Mouse (Mus musculus) retina, embryonic 14.5 days (tissue): ENCODE results near the gene Timp4.

ENCODE experiments used
- DNase-seq: peaks from one replicate; pipeline ENCODE4 v3.0.0-alpha.2; 2015; ENCODE audit warnings: low spot score

Gene Timp4

GRCm38 (mm10) chr6:115252099-115252873 lies at the start of gene Timp4:
Timp4 (minus strand) TSS chr6:115252205.
- no peak for DNase-seq

GRCm38 (mm10) chr6:115293877-115294276 lies 41.9 kb upstream of the Timp4 start:
- no peak for DNase-seq

- no peak for DNase-seq
Measured at GRCm38 (mm10) chr6:115292621-115293020, 40.6 kb upstream of the Timp4 start.

- DNase-seq = no peak
Measured at GRCm38 (mm10) chr6:115291823-115292222, 39.8 kb upstream of the Timp4 start.

GRCm38 (mm10) chr6:115291068-115291467 lies 39.1 kb upstream of the Timp4 start:
- DNase-seq = no peak

- no peak for DNase-seq
Measured at GRCm38 (mm10) chr6:115290561-115290960, 38.6 kb upstream of the Timp4 start.

- DNase-seq = no peak
Measured at GRCm38 (mm10) chr6:115288223-115288622, 36.2 kb upstream of the Timp4 start.

GRCm38 (mm10) chr6:115286441-115286840 lies 34.4 kb upstream of the Timp4 start:
- no peak for DNase-seq

- DNase-seq = no peak
Measured at GRCm38 (mm10) chr6:115284153-115284552, 32.1 kb upstream of the Timp4 start.

GRCm38 (mm10) chr6:115279639-115280038 lies 27.6 kb upstream of the Timp4 start:
- DNase-seq = no peak

- DNase-seq = no peak
Measured at GRCm38 (mm10) chr6:115278086-115278485, 26.1 kb upstream of the Timp4 start.

- no peak for DNase-seq
Measured at GRCm38 (mm10) chr6:115275116-115275815, 23.3 kb upstream of the Timp4 start.

- DNase-seq = no peak
Measured at GRCm38 (mm10) chr6:115274705-115275104, 22.7 kb upstream of the Timp4 start.

GRCm38 (mm10) chr6:115273346-115273745 lies 21.3 kb upstream of the Timp4 start:
- no peak for DNase-seq

- DNase-seq = peak; percentile 26
Measured at GRCm38 (mm10) chr6:115271866-115272271, 19.9 kb upstream of the Timp4 start.

- DNase-seq = no peak
Measured at GRCm38 (mm10) chr6:115271326-115271725, 19.3 kb upstream of the Timp4 start.

GRCm38 (mm10) chr6:115270085-115270484 lies 18.1 kb upstream of the Timp4 start:
- DNase-seq = no peak

GRCm38 (mm10) chr6:115269561-115269960 lies 17.6 kb upstream of the Timp4 start:
- DNase-seq = no peak

- DNase-seq = no peak
Measured at GRCm38 (mm10) chr6:115268551-115269385, 16.8 kb upstream of the Timp4 start.

- DNase-seq = peak; percentile 86
Measured at GRCm38 (mm10) chr6:115267916-115268315, 15.9 kb upstream of the Timp4 start.

- no peak for DNase-seq
Measured at GRCm38 (mm10) chr6:115266791-115267190, 14.8 kb upstream of the Timp4 start.

GRCm38 (mm10) chr6:115260507-115260906 lies 8.5 kb upstream of the Timp4 start:
- DNase-seq = no peak

- DNase-seq = no peak
Measured at GRCm38 (mm10) chr6:115255171-115255570, 3.2 kb upstream of the Timp4 start.
